Mouse (Mus musculus) mammary gland, adult 2 months (tissue): Measurements from ENCODE around the gene Eva1a. TPM values are rescaled to one million over a fixed set of nuclear protein-coding genes. Genes with fewer than 3 reads are reported as not detected.

Experiments
- polyA plus RNA-seq: library from polyadenylated mRNA; depleted of rRNA; stranded (reverse); fragments of >200 nt; gene quantifications from 2 replicates; pipeline ENCODE4 v1.2.3, GENCODE M21; 2012; ENCODE audit warnings: low replicate concordance; rRNA removed

Eva1a gene
- polyA plus RNA-seq, result 2.0 and 2.1 TPM in 2 replicates

GRCm38 (mm10) chr6:82040834-82041487 is at the start of gene Eva1a:
TSS of gene Eva1a (plus strand) at chr6:82041043.

Other genes with a start within 250 kb of the Eva1a start
- gene Gcfc2, start 117.4 kb upstream of the Eva1a start, polyA plus RNA-seq, result 1.9 and 2.1 TPM in 2 replicates
- gene Mrpl19, start 75.1 kb upstream of the Eva1a start, polyA plus RNA-seq, result 3.1 and 4.5 TPM in 2 replicates